Mouse (Mus musculus): ENCODE results near the gene 4933434E20Rik.
A peak's percentile ranks its signal among the peaks of the same experiment; 100 is the strongest.

4933434E20Rik gene

DNA sequence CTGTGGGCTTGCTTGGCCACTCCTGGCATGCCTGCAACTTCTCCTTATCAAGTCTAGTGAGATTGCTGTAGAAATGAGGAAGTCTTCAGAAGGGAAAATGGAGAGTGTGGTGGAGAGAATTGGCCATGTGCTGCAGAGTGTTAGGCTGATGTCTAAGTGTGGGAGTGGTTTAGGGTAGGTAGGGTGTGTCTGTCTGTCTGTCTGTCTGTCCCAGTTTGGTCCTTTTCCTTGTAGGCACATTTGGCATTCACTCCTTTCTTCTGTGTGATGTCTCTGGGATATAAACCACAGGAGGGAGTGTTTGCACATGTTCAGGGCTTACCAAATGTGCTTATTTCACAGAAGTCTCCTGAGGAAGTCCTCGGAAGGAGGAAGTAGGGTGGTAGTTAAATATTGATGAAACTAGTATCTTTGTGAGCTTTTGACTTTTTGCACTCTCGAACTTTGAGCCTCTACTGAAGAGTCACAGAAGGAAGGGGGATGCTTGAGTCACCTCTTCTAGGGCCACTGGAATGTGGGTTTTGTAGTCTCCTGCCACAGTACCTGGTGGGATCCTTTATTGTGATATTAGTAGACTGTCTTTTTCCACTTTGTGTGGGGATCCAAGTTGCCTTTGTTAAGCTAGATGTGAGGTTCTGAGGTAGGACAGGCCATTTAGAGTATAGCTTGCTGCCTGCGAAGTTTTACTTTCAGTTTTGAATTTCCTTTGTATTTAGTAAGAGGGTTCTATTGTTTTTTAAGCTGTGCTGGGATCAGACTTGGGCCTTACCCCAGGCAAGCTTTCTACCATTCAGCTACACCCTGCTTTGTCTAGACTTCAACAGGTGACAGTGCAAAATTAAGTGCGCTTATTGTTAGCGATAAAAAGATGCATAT, 30.2 kb downstream of the 4933434E20Rik start:
- DNase-seq (ENCODE audit: inconsistent ontology term) = no peak

DNA sequence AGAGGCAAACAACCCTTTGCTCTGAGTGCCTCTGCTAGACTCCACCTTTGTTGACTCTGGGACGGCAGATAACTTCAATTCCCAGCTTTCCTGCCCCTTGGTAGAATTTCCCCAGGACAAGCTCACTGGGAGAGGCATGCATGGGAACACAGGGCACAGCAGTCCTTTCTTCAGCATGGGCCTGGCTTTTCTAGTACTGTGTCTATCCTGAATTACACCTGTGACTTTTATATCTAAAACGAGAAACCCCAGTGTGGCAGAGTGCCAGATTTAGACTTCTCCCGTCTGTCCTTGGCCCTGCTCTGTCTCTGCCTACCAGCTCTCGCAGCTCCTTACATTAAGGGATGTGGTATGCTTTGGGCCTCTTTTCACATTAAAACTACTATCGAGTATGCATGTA, 31.6 kb downstream of the 4933434E20Rik start:
- DNase-seq (ENCODE audit: inconsistent ontology term) = no peak

DNA sequence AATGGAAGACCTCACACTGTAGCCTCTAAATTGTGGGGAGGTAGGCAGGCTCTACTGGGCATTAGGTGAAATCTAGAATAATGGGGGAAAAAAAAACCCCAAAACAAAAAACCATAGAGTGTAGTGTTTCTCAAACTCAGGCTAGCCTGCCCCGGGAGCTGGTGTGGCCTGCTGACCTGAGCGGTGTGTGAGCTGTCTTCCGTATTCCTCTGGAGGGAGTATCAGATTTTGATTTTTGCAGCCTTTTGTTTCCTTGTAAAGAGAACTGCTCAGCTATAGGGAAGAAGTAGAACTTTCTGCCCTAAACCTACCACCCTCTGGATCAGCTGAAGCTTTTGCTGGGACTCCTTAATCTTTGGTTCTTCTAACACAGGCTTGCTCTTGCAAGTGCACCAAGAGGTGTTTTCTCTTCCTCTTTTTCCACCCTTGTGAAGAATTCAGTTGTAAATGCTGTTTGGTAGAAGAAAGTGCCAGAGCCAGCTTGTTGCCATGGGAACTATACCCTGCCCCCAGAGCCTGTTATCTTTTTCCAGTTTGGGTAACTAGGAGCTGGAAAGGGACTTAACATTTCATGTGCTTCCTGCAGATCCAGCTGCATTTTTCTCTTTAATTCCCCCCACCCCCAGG, 32.4 kb downstream of the 4933434E20Rik start:
- no peak for DNase-seq (ENCODE audit: inconsistent ontology term)

DNA sequence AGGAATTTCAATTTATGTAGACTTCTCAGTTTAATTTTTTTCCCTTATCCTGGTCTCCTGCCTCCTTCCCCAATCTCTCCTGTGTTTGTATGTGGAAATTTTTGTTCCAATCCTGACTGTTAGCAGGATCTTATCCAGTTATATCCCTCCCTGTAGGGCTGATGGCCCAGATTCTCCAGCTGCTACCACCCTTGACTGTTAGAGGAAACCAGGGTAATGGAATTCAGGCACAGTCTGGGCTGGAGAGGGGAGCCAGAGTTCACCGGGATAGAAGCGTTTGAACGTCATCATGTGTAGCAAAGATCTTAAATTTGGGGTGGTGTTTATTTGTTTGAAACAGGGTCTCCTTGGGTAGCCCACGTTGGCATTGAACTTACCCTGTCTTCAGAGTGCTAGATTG, 33.4 kb downstream of the 4933434E20Rik start:
- DNase-seq (ENCODE audit: inconsistent ontology term) = no peak

DNA sequence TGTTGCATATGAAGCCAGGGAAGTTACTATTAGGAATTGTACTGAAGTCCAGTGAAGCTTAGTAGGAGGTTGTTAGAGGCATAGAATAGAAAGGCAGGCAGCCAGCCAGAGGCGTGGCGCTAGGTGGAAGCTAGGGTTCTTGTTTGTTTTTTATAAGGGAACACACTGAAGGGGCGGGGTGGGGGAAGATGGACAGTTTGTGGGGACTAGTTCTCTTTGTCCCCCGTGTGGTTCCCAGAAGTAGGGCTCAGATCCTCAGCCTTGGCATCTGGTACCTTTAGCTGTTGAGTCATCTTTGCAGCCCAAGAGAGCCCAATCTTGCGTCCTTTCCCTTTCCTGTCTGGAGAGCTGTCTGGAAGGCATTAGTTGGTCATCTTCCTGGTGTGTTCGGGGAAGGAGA, 33.8 kb downstream of the 4933434E20Rik start:
- DNase-seq (ENCODE audit: inconsistent ontology term) = peak; percentile 42

DNA sequence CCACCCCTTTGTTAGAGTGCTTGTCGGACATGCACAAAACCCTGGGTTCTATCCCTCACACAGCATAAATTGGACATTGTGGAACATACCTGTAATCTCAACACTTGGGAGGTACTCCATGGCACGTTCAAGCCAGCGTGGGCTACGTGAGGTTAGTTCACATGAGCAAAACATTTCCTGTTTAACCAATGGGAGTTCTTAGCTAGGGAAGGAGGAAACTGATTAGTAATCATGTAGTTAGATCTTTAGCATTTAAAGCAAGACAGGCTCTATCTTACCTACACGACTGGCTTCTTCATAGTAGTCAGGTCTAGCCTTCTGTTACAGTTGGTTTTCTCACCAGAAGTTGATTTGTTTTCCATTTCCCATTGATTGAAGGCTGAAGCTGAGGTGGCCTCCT, 34.6 kb downstream of the 4933434E20Rik start:
- DNase-seq (ENCODE audit: inconsistent ontology term) = no peak

DNA sequence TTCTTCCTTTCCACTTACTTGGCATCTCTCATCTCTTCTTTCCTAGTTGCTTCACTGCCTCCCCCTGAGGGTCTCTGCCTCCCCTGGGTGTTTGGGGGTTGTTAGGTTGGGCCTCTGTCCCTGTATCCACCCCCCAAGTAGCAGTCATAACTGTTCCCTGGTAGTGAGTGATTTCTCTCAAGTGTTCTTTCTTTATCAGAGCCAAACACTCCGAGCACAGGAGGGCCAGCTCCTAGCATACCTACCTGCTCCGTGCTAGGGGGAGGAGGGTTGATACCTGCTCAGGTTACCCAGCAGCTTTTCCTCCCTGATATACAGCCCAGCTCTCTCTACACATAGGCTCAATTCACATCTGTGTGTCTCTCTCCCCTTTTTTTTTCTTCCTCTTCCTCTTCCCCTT, 37.2 kb downstream of the 4933434E20Rik start:
- no peak for DNase-seq (ENCODE audit: inconsistent ontology term)

DNA sequence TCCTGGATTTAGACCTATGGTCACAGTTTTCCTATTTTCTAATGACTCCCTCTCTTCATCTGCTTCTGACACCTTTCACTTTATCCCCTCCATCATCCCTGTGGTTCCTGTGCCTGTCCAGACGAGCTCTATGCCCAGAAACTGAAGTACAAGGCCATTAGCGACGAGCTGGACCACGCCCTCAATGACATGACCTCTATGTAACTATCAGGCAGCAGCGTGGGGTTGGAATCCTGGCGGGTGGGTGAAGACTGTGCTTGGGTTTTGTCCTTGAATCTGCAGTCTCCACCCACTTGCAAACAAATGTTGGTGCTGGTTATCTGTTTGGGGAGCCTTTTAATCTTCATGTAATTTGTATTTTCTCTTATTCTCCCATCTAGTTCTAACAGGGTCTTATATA, 39.5 kb downstream of the 4933434E20Rik start:
- no peak for DNase-seq (ENCODE audit: inconsistent ontology term)

DNA sequence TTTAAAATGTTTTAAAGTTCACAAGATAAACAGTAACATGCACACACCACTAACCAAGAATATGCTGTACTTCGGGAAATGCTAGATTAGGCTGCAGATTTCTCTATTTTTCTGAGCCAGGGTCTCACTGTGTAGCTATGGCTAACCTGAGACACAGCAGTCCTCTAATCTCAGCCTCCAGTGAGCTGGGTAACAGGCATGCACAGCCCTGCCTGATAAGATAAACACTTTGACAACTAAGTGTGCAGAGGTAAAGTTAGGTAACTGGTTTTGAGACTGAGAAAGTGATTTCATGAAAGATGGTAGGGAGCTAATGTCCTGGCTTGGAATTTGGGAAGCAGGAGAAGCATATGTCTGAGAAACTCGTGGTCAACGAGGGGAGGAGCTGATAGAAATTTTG, 43.0 kb downstream of the 4933434E20Rik start:
- DNase-seq (ENCODE audit: inconsistent ontology term) = no peak

DNA sequence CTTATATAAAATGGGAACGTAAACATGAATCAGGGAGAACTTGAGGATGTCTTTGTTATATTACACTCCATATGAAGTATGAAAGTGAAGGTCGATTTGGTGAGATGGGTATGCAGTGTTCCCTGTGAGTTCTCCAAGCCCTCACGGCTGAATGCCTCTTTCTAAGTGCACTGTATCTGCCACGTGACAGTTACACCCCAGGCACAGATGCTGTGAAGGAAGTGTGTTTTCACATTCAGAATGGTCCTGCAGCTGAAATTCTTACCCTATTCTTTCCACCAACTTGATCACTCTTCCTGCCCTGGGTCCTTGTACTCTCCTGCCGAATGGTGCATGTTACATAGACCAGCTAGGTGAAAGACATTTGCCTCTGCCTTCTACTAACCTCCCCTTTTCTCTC, 46.5 kb downstream of the 4933434E20Rik start:
- no peak for DNase-seq (ENCODE audit: inconsistent ontology term)

DNA sequence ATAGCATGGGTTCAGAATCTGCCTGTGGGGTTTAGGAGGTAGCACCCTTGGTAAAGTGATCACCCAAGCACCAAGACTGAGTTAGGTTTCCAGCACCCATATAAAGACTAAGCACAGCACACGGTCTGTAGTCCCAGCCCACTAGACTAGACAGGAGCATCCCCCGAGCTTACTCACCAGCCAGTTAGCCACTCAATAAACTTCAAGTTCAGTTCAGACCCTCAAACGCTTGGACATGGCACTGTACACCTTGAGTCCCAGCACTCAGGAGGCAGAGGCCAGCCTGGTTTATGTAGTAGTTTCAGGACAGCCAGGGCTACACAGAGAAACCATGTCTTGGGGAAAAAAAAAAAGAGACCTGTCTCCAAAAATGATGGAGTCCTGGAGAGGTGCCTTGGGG, 49.6 kb downstream of the 4933434E20Rik start:
- DNase-seq (ENCODE audit: inconsistent ontology term) = no peak

DNA sequence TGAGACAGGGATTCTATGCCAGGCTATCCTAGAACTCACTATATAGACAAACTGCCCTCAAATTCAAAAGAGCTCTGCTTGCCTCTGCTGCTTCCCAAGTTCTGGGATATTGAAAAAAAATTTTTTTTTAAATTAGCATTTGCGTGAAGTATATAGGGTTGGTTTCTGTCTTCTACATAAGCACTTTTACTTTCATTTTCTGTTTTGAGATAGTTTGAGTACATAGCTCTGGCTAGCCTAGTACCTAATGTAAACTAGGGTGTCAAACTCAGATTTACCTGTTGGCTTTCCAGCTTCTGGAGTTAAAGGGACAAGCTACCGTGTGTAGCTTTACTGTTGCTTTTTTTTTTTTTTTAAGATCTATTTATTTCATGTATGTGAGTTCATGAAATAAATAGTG, 50.2 kb downstream of the 4933434E20Rik start:
- no peak for DNase-seq (ENCODE audit: inconsistent ontology term)

DNA sequence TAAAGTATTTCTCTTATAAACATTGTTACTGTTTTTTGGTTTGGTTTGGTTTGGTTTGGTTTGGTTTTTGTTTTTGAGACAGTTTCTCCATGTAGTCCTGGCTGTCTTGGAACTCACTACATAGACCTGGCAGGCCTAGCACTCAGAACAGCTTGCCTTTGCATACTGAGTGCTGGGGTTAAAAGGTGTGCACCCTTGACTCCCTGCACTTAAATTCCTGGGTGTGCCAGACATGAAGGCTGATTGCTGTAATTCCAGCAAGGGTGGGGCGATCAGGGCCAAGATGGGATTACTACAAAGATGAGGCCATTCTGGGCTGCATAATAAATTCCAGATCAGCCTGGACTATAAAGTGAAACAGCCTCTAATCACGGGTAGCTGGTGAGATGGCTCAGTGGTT, 50.8 kb downstream of the 4933434E20Rik start:
- no peak for DNase-seq (ENCODE audit: inconsistent ontology term)

DNA sequence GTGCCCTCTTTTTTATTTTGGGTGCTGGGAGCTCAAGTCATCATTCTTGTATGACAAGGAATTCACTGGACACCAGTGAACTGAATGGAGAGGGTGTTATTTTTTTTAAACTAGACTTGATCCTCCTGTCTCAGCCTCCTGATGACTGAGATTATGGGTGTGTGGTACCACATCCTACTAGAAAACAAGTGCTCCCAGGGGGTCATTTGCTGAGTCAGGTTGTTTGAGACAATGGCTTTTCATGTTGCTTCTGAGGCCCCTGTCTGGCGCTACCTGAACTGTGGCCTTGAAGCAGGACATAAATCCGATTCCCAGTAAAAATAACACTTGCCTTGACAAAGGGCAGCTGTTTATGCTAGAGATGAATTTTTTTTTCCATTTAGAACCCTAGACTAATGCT, 51.7 kb downstream of the 4933434E20Rik start:
- no peak for DNase-seq (ENCODE audit: inconsistent ontology term)

DNA sequence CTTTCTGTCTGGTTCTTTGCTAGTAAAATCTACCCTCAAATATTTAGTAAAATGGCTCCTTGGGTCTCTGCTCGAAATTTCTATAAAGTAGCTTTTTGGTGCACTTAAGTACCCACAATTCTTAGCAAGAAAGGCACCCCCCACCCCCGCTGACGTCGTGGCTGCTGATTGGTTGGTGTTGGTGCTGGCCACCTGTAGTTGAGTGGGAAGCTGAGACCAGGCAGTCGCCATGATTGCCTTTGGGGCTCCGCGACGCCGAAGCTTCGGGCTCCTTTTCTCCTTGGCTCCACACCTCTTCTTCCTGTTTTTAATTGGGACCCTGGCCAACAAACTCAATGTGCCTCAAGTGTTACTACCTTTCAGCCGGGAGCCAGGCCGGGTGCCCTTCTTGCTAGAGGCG, 52.5 kb downstream of the 4933434E20Rik start, which contains the start of gene Nup210l:
TSS of gene Nup210l (plus strand) at position 195 of the 400 bp plus-strand sequence.
- no peak for DNase-seq (ENCODE audit: inconsistent ontology term)

DNA sequence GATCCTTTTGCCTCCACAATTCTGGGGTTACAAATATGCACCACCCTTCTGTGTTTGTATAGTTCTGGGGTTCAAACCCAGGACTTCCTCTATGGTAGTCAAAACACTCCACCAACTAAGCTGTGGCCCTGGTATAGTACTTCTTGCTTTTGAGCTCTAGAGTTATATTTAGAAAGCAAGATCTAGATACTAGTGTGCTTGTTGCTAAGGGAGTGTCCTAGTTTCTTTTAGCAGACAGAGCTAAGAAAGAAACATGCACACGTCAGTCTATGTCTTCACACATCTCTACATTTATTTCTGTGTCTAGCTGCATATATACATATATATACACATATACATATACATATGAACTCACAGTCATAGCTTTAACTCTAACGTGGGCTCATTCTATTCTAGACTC, 60.3 kb downstream of the 4933434E20Rik start:
- no peak for DNase-seq (ENCODE audit: inconsistent ontology term)

DNA sequence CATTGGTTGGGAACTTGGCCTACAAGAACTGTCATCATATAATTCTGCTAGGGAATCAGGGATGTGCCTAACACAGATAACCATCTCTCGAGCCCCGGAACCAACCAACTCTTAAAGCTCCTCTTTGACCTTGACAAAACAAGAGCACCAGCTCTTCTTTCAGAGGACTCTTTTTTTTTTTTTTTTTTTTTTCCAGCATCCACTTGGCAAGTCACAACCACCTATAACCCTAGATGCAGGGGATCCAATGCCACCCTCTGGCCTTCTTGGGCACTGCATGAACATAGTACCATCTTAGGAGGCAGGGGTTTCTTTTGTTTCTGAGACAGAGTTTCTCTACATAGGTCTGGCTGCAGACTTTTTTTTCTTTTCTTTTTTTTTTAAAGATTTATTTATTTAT, 62.9 kb downstream of the 4933434E20Rik start:
- DNase-seq (ENCODE audit: inconsistent ontology term) = no peak

DNA sequence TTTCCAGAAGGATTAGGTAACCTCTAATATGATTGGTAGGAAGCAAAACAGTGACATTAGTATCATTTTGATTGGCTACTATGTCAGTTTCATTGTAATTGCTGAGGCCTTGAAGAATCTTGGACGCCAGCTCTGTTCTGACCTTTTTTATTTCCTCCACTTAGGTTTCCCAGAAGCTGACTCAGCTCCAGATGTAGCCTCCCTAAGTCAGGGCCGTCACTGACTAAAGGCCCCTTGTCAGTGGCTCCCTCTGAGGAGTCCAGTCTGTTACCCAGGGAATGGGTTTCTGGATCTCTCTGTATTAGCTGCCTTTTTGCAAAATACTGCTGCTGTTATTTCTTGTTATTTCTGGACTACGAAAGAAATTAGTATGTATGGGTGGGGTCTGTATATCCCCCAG, 64.1 kb downstream of the 4933434E20Rik start:
- DNase-seq (ENCODE audit: inconsistent ontology term) = no peak

Data from Muller cell, postnatal 12 days (primary cell).